Mouse (Mus musculus): ENCODE data around the gene Tnrc6b.

- TF ChIP-seq ZC3H11A (IDR thresholded peaks at IDR 0.05; ENCODE audit: borderline replicate concordance, low read depth, low read length) (no peak), ZNF384 (IDR thresholded peaks at IDR 0.05; ENCODE audit: low read depth, low read length) (no peak)
Measured at GRCm38 (mm10) chr15:80780154-80780751, 69.1 kb downstream of the Tnrc6b start.

Data from ES-E14 (cell line).